ENCODE assay signal across 8 mouse cellular contexts in genomic region chr5:137287953-137288743, GRCm38 (mm10). TPM values are rescaled to one million over a fixed set of nuclear protein-coding genes. Genes with fewer than 3 reads are reported as not detected.
DNase-seq lines count a peak whose midpoint lies in the region; ATAC-seq and TF ChIP-seq lines count a peak whose summit lies in the region.

No protein-coding gene starts in this region.

- no peak overlapping the region for H3K27ac ChIP-seq in kidney, embryonic 16.5 days (ENCODE audit: low read length)
- no peak overlapping the region for H3K27ac ChIP-seq in forebrain, embryonic 12.5 days
- peak overlapping the region; percentile 74 for H3K27ac ChIP-seq in midbrain, embryonic 10.5 days (replicated peaks)

- peak overlapping the region; percentile 75 for H3K4me2 ChIP-seq in kidney, embryonic 16.5 days (replicated peaks; ENCODE audit: low read depth, low read length)
- peak overlapping the region; percentile 88 for H3K4me2 ChIP-seq in forebrain, embryonic 12.5 days

- H3K27me3 ChIP-seq in kidney, embryonic 16.5 days (ENCODE audit: insufficient read depth, low read length): peaks cover 46% of the 10 kb centered on the region
- H3K27me3 ChIP-seq in forebrain, embryonic 12.5 days: peaks cover 62% of the 10 kb centered on the region
- H3K27me3 ChIP-seq in midbrain, embryonic 10.5 days (ENCODE audit: low read depth, poor library complexity, severe bottlenecking): peaks cover 62% of the 10 kb centered on the region

- H3K9me3 ChIP-seq in kidney, embryonic 16.5 days (ENCODE audit: low read length): no peaks in the 10 kb centered on the region
- H3K9me3 ChIP-seq in forebrain, embryonic 12.5 days: no peaks in the 10 kb centered on the region
- H3K9me3 ChIP-seq in midbrain, embryonic 10.5 days (replicated peaks): peaks cover 5% of the 10 kb centered on the region; the same call in 1 of the 2 replicates

- TF ChIP-seq CTCF in brain, embryonic 14.5 days (IDR thresholded peaks at IDR 0.05; ENCODE audit: borderline replicate concordance, extremely low read depth, insufficient read depth, insufficient read length): no peak

- peak overlapping the region; percentile 30 for H3K9ac ChIP-seq in kidney, embryonic 16.5 days (replicated peaks; ENCODE audit: low read length)
- peak overlapping the region; percentile 48 for H3K9ac ChIP-seq in forebrain, embryonic 12.5 days

- H3K36me3 ChIP-seq in kidney, embryonic 16.5 days (ENCODE audit: insufficient read depth, low read length): no peaks in the 10 kb centered on the region
- H3K36me3 ChIP-seq in forebrain, embryonic 12.5 days (replicated peaks): no peaks in the 10 kb centered on the region
- H3K36me3 ChIP-seq in midbrain, embryonic 10.5 days: no peaks in the 10 kb centered on the region

- under 1% methylated on average over 56 of the region's 65 CpGs for WGBS in kidney, embryonic 16.5 days
- WGBS in forebrain, embryonic 12.5 days: 0% methylated on average over 53 of the region's 65 CpGs
- under 1% methylated on average over 55 of the region's 65 CpGs for WGBS in midbrain, embryonic 10.5 days

- peak; percentile 32 for ATAC-seq in kidney, embryonic 16.5 days (ENCODE audit: low FRiP score, low TSS enrichment)
- ATAC-seq in forebrain, embryonic 12.5 days (ENCODE audit: low FRiP score): 0 out of 2 replicates have a peak, but pooled peaks have one; percentile 12
- ATAC-seq in megakaryocyte-erythroid progenitor cell, adult 5-6 weeks (replicated peaks; ENCODE audit: low FRiP score, low TSS enrichment, poor library complexity, severe bottlenecking): no peak

- TF ChIP-seq POLR2A in brain, embryonic 14.5 days (IDR thresholded peaks at IDR 0.05; ENCODE audit: borderline replicate concordance, extremely low read depth, insufficient read depth, insufficient read length, poor library complexity, severe bottlenecking): no peak

- H3K4me1 ChIP-seq in kidney, embryonic 16.5 days (ENCODE audit: insufficient read depth, low read length): peaks cover 33% of the 10 kb centered on the region
- peaks cover 33% of the 10 kb centered on the region for H3K4me1 ChIP-seq in forebrain, embryonic 12.5 days
- peaks cover 55% of the 10 kb centered on the region for H3K4me1 ChIP-seq in midbrain, embryonic 10.5 days

- no peak for DNase-seq in kidney, adult 11 months
- peak; percentile 32 for DNase-seq in brain, embryonic 14.5 days (ENCODE audit: low read depth)
- peak; percentile 38 to 48 for DNase-seq in kidney, postnatal 4 days
- peak; percentile 53 for DNase-seq in midbrain, embryonic 10.5 days (ENCODE audit: low spot score)
- peak; percentile 58 to 82 for DNase-seq in spleen, postnatal 4 days (ENCODE audit: low spot score in 2 of 2)

- H3K4me3 ChIP-seq in kidney, embryonic 16.5 days (ENCODE audit: low read length): peak overlapping the region; percentile 45
- H3K4me3 ChIP-seq in forebrain, embryonic 12.5 days (replicated peaks): peak overlapping the region; percentile 51
- peak overlapping the region; percentile 61 for H3K4me3 ChIP-seq in midbrain, embryonic 10.5 days

RNA-seq across cellular contexts. Expression of gene Ache, which starts 0.8 kb away (rescaled TPM):
- polyA plus RNA-seq in kidney, embryonic 16.5 days (2015; fragmentation: Nextera tagmentation; extraction: Ambion mirVana): 3.0 and 3.1 TPM in 2 replicates
- polyA plus RNA-seq in brain, embryonic 14.5 days (2012; rRNA removed): 18.8 and 32.5 TPM in 2 replicates
- 3.1 and 3.6 TPM in 2 replicates for polyA plus RNA-seq in forebrain, embryonic 12.5 days (2016; fragmentation: Nextera tagmentation; extraction: Ambion mirVana)
- 3.4 and 4.8 TPM in 2 replicates for polyA plus RNA-seq in midbrain, embryonic 10.5 days (2016; fragmentation: Nextera tagmentation; extraction: Ambion mirVana)
- total RNA-seq in megakaryocyte-erythroid progenitor cell, adult 5-6 weeks (2014; fragmentation: Nextera tagmentation): 20.4 and 22.8 TPM in 2 replicates
- 3.0 and 6.4 TPM in 2 replicates for total RNA-seq in megakaryocyte-erythroid progenitor cell, adult 5-6 weeks (2017)

RNA-seq across cellular contexts. Expression of gene Ufsp1, which starts 6.3 kb away (rescaled TPM):
- polyA plus RNA-seq in kidney, embryonic 16.5 days (2015; fragmentation: Nextera tagmentation; extraction: Ambion mirVana): 7.2 and 7.8 TPM in 2 replicates
- polyA plus RNA-seq in brain, embryonic 14.5 days (2012; rRNA removed): 10.0 and 11.9 TPM in 2 replicates
- 6.0 and 7.2 TPM in 2 replicates for polyA plus RNA-seq in forebrain, embryonic 12.5 days (2016; fragmentation: Nextera tagmentation; extraction: Ambion mirVana)
- 9.6 and 11.0 TPM in 2 replicates for polyA plus RNA-seq in midbrain, embryonic 10.5 days (2016; fragmentation: Nextera tagmentation; extraction: Ambion mirVana)
- 9.0 and 11.4 TPM in 2 replicates for total RNA-seq in megakaryocyte-erythroid progenitor cell, adult 5-6 weeks (2014; fragmentation: Nextera tagmentation)
- total RNA-seq in megakaryocyte-erythroid progenitor cell, adult 5-6 weeks (2017): 5.2 and 6.0 TPM in 2 replicates

RNA-seq across cellular contexts. Expression of gene Srrt, which starts 19.3 kb away (rescaled TPM):
- polyA plus RNA-seq in kidney, embryonic 16.5 days (2015; fragmentation: Nextera tagmentation; extraction: Ambion mirVana): 158 and 165 TPM in 2 replicates
- 211 and 216 TPM in 2 replicates for polyA plus RNA-seq in brain, embryonic 14.5 days (2012; rRNA removed)
- 184 and 198 TPM in 2 replicates for polyA plus RNA-seq in forebrain, embryonic 12.5 days (2016; fragmentation: Nextera tagmentation; extraction: Ambion mirVana)
- 190 and 192 TPM in 2 replicates for polyA plus RNA-seq in midbrain, embryonic 10.5 days (2016; fragmentation: Nextera tagmentation; extraction: Ambion mirVana)
- 308 and 381 TPM in 2 replicates for total RNA-seq in megakaryocyte-erythroid progenitor cell, adult 5-6 weeks (2014; fragmentation: Nextera tagmentation)
- 409 and 443 TPM in 2 replicates for total RNA-seq in megakaryocyte-erythroid progenitor cell, adult 5-6 weeks (2017)

RNA-seq across cellular contexts. Expression of gene Trip6, which starts 26.1 kb away (rescaled TPM):
- polyA plus RNA-seq in kidney, embryonic 16.5 days (2015; fragmentation: Nextera tagmentation; extraction: Ambion mirVana): 90.1 and 102 TPM in 2 replicates
- 25.7 and 33.0 TPM in 2 replicates for polyA plus RNA-seq in brain, embryonic 14.5 days (2012; rRNA removed)
- polyA plus RNA-seq in forebrain, embryonic 12.5 days (2016; fragmentation: Nextera tagmentation; extraction: Ambion mirVana): 41.3 and 43.9 TPM in 2 replicates
- 61.0 and 61.1 TPM in 2 replicates for polyA plus RNA-seq in midbrain, embryonic 10.5 days (2016; fragmentation: Nextera tagmentation; extraction: Ambion mirVana)
- 21.8 and 27.9 TPM in 2 replicates for total RNA-seq in megakaryocyte-erythroid progenitor cell, adult 5-6 weeks (2014; fragmentation: Nextera tagmentation)
- 19.6 and 29.9 TPM in 2 replicates for total RNA-seq in megakaryocyte-erythroid progenitor cell, adult 5-6 weeks (2017)

RNA-seq across cellular contexts. Expression of gene Slc12a9, which starts 45.2 kb away (rescaled TPM):
- 16.3 and 16.6 TPM in 2 replicates for polyA plus RNA-seq in kidney, embryonic 16.5 days (2015; fragmentation: Nextera tagmentation; extraction: Ambion mirVana)
- 34.0 and 34.8 TPM in 2 replicates for polyA plus RNA-seq in brain, embryonic 14.5 days (2012; rRNA removed)
- polyA plus RNA-seq in forebrain, embryonic 12.5 days (2016; fragmentation: Nextera tagmentation; extraction: Ambion mirVana): 17.3 and 17.4 TPM in 2 replicates
- polyA plus RNA-seq in midbrain, embryonic 10.5 days (2016; fragmentation: Nextera tagmentation; extraction: Ambion mirVana): 12.0 and 14.3 TPM in 2 replicates
- total RNA-seq in megakaryocyte-erythroid progenitor cell, adult 5-6 weeks (2014; fragmentation: Nextera tagmentation): 2.2 and 3.0 TPM in 2 replicates
- 1.1 and 3.3 TPM in 2 replicates for total RNA-seq in megakaryocyte-erythroid progenitor cell, adult 5-6 weeks (2017)
